Mouse (Mus musculus) liver, embryonic 14 days (tissue): ENCODE measurements around the gene Creb5. TPM values are rescaled to one million over a fixed set of nuclear protein-coding genes. Genes with fewer than 3 reads are reported as not detected.

Experiments used
- polyA plus RNA-seq: library from polyadenylated mRNA; depleted of rRNA; stranded (reverse); fragments of >200 nt; gene quantifications from 2 replicates; pipeline ENCODE4 v1.2.3, GENCODE M21; 2012; rRNA removed

Creb5 gene
- polyA plus RNA-seq = 0.02 and 0.08 TPM in 2 replicates

DNA sequence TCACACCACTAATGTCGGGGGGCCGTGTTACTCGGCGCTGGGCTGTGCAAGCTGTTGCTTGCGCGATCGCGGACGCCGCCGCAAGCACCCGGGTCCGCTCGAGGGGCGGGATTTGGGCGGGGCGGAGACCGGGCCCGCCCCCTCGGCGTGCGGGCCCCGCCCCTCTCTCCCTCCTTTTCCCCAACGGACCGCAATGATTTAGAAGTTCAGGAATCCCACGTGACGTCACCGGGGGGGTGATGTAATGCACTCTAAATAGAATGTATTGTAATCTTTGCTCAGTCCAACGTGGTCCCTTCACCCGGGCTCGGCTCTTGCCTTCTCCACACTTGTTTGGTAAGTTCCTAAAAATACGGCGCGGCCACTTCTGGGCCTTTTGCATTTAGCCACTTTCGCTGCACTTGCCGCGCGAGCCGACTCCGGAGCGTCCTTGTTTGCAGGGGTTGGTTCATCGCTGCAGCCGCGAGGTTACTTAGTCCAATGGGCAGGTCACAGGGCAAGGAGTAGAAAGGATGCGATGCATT lies at the start of gene Creb5:
Gene Creb5 (plus strand): TSS at position 233 of the 524 bp plus-strand sequence.

Other genes with a start within 250 kb of the Creb5 start
- gene Jazf1, start 218.6 kb upstream of the Creb5 start, polyA plus RNA-seq = 0.82 and 0.86 TPM in 2 replicates